Mouse (Mus musculus): ENCODE data around the gene Cpeb4. TPM values are rescaled to one million over a fixed set of nuclear protein-coding genes. Genes with fewer than 3 reads are reported as not detected.

Cpeb4 gene
- total RNA-seq, 2 experiments from 2014 or later = 63.1 to 71.0 TPM

DNA sequence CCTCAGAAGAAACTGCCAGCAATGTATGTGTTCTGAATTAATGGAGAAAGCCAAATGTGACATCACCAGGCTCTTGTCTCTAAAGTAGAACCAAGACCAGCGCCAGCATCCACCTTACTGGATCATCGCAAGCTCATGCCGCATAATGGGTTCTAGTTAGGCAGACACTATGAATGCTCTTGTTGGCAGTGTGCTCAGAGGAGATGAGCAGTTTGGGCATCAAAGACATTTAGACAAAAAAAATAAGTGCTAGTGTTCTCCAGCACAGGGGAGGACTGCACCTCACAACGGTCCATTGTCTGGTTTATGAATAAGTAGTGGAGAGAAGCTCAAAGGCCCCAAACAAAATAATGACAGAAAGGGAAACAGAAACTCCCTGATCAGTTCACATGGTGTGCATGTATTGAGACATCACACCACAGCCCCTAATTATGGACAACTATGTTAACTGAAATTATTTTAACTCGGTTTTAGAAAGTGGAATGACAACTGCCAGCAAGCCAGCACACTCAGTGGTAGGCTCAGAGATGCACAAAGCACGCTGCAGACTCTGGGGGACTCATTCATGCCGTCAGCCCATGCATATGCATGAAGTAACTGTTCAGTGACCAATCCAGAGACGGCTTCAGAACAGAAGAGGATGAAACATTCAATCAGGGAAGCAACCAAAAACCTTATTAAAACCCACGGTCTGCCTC is 25.1 kb upstream of the Cpeb4 start:
- no peak for DNase-seq

DNA sequence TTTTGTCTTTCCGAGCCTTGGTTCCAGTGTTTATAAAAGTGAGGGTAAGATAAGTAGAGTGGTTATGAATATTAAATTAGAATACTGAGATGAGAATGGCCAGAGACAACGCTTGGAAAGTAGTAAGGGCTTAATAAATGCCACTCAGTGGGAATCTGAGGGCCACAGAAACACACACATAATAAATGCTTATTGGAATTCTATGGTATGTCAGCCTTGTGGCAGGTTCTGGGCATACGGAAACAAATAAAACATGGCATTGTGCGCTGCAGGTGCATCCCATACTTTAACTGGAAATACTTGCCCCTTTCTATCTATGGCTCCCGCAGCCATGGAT is 24.6 kb upstream of the Cpeb4 start:
- no peak for DNase-seq

DNA sequence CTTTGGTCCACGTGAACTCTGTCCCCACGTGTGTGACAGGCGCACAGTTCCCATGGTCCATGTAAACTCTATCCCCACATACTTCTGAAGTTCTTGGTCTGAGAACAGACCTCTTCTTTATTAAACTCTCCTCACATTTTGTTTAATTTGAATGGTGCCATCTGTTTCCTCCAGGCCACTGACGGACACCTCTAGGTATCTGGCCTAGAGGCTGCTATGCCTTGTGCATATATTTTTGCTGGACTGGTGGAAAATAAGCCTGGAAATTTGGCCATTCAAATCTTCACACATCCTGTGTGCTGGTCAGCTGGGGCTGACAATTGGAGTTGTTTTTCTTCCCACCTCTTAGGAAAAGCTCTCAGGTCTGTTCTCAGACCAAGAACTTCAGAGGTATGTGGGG is 23.3 kb upstream of the Cpeb4 start:
- DNase-seq = no peak

DNA sequence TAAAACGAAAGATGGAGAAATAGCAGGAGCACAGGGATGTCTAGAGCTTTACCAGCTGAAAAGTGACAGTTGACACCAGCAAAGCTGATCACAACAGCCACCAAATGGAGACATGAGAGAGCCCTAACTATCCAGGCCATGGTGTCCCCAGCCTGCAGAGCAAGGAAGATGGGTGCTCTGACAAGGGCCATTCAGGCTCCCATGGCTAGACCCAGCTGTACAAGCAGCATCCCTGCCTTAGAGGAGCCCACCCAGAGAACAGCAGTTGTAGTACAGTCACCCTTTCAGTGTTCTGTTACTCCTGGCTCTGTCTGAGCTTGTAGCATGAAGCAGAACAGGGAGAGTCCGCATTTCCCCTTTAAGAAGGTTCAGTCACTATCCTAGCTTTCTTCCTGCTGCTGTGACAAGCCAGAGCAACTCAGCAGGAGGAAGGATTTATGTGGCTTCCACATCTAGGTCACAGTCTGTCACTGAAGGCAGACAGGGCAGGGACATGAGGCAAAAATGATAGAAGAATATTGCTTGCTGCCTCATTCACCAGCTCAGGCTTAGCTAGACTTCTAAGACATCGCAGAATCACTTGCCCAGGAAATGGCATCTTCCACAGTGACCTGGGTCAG is 21.7 kb upstream of the Cpeb4 start:
- DNase-seq = no peak

DNA sequence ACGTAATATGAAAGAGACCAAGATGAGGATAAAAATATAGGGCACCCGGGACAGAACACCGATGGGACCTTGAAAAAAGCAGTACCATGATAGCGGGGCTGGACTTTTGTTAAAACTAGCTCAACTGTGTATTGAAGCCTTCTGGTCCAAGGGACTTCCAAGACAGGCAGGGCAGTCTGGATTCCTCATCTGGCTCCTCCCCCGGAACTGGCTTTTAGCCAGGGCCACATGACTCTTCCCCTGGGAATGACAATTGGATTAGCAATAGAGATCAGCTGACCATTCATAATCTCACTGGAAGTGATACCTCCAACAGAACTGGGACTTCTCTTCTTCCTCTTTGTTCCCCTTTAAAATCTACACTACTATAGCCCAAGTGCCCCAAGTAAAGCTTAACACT is 21.0 kb upstream of the Cpeb4 start:
- peak; percentile 76 for DNase-seq

DNA sequence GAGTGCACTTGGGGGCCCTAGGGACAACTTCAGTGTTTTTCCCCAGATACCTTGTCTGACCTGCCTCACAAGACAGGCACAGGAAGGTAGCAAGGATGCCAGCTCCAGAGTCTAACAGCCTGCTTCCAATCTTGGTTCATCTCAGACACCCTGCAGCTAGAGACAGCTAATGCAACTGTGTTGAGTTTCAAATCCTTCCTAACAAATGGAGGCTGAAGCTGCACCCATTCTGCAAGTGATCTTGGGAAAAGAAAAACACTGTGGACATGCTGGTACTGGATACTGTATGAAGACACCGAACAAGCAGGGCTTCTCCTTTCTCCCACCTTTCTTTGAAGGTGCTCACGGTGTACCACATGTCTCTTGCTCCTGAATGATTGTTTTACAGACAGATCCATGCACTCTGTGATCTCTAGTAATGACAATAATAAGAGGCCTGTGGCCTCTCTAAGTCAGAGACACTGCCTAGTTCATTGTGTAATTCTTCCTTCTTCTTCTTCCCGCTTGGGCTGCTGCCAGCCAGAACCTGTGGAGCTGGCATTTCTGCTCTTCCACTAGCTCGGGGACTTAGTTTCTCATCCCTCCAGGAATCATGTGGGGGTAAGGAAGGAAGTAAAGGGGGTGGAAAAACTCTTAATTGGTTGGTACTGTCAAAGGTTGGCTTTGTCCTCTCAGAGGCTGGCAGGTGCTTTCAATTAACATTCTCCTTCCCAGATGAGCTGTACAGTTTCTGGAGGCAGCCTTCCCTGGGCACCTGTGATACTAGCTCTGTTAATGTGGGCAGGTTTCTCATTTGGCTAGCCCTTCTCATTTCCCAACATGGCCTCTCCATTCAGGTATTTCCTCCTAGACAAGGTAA is 20.1 kb upstream of the Cpeb4 start:
- DNase-seq = no peak

DNA sequence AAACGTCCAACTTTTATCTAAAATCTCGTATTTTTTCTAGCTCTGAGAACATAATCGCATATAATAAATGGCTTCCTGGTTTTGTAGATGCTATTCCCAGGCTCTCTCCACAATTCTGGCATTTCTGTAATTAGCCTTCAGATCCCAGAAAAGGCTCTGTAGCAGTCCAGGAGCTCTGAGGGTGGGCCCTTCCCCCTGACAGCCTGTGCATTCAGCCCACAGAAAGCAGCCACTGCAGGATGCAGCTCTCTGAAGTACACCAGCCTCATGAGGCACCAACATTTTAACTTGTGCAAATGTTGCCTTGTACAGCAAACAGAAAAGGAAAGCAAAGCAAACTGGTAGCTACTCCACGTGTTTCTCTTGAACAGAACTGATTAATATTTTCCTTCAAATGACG is 17.1 kb upstream of the Cpeb4 start:
- no peak for DNase-seq

DNA sequence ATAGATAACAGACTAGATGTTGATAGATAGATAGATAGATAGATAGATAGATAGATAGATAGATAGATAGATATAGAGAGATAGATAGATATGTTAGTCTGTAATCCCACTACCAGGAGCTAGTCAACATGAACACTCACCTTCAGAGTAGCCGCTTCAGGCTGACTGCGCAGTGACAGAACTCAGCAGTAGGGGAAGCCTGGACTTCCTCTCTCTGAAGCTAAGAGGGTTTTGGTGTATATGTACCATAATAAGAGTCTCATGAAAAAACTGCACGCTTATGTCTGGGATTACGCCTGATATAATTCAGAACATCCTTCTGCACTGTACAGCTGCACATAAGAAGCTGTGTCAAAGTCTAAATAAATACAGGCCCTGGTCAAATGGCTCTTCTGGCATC is 14.5 kb upstream of the Cpeb4 start:
- DNase-seq = no peak

DNA sequence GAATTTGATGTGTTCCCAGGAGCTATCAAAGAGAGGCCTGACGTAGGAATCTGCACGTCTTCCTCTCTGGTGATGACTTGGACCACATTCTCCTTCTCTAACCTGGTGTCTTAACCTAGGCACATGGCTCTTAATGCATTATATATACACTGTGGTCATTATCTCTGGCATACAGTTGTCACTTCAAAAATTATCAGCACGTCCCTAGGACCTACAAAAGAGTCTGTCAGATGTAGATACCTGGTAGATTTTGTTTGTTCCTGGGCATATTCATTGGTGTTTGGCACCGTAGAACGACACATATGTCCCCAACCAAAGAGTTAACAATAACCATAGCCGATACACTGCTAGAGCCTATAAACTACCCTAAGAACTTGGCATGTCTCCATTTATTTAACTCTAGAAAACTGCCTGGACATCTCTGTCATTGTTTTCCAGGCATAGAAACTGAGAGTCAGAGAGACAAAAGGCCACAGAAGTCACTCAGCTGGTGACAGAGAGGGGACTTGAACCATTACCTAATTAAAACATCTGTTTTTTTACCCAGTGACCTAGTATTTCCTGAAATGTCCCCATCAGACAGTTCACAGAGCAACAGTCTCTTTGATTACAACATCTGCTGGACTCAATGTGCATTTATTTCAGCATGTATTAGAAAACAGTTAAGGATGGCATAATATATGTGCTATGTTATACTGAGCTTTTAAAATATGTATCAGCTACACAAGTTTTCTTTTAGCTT is 10.7 kb upstream of the Cpeb4 start:
- no peak for DNase-seq

DNA sequence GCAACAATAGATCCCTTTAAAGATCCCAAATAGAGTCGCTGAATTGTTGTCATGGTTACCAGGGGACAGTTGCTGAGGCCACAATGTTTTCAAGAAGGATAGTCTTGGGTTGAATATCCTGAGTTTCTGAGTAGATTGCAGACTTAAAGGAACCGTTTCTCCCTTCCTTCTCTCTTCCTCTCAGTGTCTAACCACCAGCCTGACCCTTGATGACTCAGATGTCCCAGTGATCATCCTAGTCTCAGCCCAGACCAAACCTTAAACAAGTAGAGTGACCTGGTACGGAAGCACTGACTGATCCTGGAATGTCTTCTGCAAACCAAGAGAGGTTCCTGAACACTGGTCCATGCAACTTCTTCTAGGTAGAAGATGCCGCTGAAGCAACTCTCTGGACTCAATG is 4.0 kb upstream of the Cpeb4 start:
- DNase-seq = no peak

DNA sequence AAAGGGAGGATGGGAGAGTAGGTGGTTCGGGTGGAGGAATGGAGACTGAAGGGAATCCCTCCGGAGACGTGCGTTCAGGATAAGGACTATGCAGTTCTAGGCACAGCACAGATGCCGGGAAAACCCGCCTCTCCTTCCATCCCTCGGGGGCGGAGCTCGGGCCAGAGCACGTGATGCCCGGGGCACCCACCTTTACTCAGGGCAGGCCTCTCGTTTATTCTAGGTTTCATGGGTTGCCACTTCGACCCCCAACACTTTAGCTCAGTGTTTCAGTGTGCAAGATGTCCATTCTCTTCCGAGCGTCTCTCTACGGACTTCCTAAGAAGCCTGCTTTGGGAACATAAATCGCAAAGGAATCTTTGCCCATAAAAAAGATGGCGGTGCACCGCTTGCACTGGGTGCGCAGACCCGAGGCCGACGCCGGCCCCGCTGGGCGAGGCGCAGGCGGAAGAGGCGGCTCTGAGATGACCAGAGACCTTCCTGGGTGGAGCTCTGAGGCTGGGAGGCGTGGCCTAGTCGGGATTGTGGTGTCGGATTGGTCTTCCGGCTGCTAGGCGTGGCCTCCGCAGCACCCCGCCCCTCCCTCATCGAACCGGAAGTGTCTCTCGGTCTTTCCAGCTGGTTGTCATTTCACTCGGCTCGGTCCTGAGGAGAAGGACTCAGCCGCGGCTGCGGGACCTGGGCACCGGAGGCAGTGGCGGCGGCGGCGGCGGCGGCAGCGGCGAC is 1.6 kb upstream of the Cpeb4 start:
- peak; percentile 99 for DNase-seq

DNA sequence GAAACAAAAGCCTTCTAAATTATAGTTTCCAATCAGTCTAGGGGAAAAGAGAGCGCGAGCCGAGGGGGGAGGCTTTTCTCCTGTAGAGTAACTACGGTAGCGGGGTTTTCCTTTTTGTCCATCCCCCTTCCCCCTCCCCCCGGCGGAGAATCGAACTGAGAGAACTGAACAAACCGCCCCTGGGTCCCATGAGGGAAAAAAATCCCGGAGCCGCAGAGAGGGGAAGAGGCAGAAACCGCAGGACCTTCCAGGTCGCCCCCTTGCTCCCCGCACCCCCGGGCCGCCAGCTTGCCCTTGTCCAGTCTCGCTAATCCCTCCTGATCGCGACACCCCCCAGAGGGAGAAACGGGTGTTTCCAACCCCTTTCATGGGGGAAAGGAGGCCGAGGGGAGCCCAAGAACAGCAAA is 873 bp upstream of the Cpeb4 start:
- DNase-seq = peak; percentile 63

DNA sequence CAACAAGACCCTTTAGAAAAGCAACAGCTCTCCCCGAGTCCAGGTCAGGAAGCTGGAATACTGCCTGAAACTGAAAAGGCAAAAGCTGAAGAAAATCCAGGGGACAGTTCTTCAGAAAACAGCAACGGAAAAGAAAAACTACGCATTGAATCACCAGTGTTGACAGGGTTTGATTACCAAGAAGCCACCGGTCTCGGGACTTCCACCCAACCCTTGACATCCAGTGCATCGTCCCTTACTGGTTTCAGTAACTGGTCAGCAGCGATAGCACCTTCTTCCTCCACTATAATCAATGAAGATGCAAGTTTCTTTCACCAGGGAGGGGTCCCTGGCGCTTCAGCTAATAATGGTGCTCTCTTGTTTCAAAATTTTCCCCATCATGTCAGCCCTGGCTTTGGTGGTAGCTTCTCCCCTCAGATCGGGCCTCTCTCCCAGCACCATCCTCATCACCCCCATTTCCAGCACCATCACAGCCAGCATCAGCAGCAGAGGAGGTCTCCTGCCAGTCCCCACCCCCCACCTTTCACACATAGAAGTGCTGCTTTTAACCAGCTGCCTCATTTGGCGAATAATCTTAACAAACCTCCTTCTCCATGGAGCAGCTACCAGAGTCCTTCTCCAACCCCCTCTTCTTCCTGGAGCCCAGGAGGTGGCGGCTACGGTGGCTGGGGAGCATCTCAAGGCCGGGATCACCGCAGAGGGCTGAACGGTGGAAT is 693 bp downstream of the Cpeb4 start:
- peak; percentile 23 for DNase-seq

DNA sequence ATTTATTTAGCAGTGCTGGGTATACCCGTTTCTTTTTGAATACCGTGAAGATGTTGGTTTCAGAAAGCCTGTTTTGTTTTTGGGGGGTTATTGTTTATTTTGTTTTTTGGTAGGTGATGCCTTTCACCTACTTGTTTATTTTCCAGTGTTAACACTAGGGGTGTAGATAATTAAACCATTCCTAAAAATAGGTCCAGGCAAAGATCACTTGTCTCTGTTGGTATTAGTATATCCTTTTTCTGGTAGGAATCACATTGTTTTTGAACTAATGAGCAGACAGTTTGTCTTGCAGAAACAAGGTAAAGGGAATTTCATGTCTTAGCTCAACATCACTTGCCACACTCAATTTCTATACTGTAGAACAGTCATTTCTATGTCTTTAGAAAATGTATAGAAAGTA is 2.1 kb downstream of the Cpeb4 start:
- no peak for DNase-seq

DNA sequence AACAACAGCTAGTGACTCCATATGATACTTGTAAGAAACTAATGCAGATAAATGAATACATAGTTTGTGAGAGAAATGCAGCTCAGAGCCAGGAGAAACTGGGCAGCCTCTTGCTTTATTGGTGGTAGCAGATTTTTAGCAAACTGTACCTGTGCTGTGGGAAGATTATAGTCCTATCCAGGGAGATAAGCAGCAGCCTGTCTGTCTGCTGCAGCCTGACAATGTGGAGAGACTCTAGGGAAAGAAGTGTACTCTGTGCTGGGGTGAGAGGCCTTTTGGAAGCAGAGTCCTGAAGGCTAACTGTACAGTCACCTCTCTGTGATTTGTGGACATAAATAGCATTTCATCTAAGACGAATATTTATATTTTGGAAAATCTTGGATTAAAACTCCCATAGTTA is 11.7 kb downstream of the Cpeb4 start:
- no peak for DNase-seq

DNA sequence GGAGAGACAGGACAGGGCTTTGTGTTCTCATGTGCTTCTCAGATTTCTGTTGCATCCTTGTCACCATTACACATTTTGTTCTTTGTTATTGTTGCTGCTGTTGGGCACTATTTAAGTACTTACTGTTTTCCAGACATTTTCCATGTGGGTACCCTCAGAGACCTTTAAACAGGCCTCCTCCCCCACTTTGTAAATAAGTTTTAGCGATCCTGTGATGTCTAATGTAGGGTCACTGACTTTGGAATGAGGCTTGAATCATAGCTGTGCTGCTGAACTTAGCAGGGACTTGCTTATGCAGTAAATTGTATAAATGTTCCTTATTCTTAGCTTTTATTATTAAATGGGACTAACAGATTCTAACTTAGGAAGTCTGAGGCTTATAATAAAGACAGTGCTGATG is 13.8 kb downstream of the Cpeb4 start:
- DNase-seq = no peak

DNA sequence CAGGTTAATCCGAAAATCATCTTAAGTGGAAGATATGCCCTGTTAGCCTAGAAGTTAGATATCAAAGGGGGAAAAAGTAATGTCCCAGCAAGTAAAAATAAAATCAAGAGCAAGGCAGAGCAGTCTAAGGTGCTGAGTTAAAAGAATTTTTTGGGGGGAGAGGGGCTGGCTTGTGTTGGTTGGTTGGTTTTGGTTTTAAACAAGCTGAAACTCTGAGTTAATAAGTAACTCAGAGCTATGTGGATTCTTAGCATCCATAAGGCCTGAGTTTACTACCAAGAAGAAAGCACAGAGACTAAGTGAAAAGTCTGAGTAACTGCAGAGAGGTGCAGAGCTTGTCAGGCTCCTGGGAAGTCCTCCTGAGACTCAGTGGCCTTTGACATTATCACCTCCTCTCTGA is 16.2 kb downstream of the Cpeb4 start:
- no peak for DNase-seq

DNA sequence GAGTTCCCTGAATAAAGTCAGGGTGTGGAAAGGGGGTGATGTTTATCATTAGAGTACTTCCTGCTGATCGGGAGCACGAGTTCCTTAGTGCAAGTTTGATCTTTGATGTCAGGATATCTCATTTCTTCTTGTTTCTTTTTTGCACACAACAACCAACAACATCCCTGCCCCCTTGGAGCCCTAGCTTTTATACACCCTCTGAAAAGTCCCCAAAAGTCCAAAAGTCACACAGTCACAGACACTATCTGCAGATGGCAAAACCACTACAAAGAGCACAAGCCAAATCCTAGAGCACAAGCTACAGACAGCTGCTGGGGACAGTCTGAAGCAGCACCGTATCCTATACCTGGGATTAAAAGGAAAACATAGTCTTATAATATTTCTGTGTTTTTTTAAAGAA is 20.1 kb downstream of the Cpeb4 start:
- DNase-seq = no peak

DNA sequence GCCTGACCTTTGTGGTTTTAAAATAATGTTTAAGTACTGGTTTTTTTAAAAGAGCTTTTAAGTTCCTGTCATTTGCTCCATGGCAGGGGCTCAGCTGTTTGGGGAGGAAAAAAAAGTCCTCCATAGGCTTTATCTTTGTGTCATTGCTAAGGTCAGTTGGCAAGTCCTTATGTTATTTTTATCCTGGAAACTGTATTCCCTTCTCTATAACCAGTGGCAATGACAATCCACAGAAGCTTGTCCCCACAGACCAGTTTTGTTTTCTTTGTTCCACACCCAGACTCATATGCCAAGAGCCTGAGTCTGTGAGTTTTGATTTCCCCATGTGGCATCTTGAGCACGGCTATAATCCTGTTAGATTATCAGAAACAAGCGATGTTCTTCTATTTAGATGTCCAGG is 21.6 kb downstream of the Cpeb4 start:
- DNase-seq = no peak

DNA sequence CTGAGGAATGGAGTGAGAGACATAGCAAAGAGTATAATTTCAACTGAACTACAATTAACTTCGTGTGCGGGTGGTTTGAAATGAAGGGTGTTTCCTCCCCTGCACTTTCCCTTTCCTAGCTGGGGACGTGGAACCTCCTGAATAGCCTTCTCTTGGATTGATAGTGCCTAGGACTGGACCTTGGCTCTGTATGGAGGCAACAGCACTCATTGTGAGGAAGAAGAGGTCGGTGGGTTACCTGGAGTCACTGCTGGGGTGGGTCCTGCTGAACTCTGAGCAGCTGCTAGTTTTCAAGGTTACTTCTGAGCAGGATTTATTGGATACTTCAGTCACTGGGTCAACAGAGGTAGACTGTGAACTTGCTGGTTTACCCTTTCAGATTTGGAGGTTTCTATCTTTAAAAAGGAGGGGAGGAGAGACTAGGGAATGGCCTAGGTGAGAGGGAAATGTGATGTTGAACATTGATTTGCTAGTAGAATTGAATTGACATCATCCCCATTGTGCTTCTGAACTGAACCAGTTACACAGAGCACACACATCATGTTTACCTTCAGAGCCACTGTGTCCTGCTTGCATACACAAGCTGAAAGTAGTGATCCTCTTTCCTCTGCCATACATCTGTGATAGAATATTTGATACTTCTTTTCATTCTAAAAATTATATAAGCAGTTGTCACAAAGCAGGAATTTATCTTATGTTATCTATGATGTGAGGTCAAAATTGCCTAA is 24.2 kb downstream of the Cpeb4 start:
- DNase-seq = no peak

DNA sequence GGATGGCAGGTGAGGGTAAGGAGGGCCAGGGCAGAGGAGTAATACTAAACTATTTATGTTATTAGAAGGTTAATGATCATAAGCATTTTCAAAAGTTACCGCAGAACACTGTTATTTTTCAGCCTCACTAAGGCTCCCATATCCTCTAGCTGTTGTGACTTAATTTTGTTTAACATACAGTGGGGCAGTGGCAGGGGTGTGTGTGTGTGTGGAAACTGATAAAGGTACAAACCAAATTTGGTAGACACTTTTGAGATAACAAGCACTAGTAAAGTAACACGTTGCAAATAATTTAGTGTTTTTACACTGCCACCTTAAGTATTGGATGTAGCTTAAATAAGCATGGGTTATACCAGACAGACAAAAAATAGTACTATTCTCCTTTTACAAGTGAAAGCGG is 24.9 kb downstream of the Cpeb4 start:
- no peak for DNase-seq

Measured in heart, postnatal 4 days (tissue).